ENCODE assay signal across 1 mouse cellular context in the genomic region with DNA sequence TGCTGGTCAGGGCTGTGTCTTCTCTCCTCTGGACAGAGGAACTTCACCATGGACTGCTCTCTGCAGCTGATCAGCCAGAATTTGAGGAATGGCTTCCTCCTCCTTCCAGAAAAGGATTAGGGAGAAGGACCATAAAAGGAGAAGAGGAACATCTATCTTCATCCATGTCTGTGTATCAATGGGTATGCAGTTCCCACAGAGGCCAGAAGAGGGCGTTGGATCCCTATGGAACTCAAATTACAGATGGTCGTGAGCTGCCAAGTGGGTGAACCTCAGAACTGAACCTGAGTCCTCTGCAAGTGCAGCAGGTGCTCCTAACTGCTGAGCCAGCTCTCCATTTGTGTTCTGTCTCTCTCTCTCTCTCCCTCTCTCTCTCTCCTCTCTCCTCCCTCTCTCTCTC.
TF ChIP-seq lines count a peak whose summit lies in the region.

No protein-coding gene starts in this region.

TF ChIP-seq in MEL, 35 proteins besides CTCF, POLR2A, EP300 and RAD21:
- TF ChIP-seq E2F4 (IDR thresholded peaks at IDR 0.05; ENCODE audit: borderline replicate concordance, low read depth, low read length) (no peak), MEF2A (IDR thresholded peaks at IDR 0.05; ENCODE audit: extremely low read depth, insufficient replicate concordance, low read depth, low read length, poor library complexity, severe bottlenecking) (no peak), SMC3 (IDR thresholded peaks at IDR 0.05; ENCODE audit: low read depth, low read length) (peak; percentile 5), GABPA (IDR thresholded peaks at IDR 0.05; ENCODE audit: low read depth, low read length) (no peak)
